Mouse (Mus musculus) cerebellum, postnatal 14 days (tissue): ENCODE results near the gene Nmd3.

Source experiments
- DNase-seq, 2 experiments: peaks; one replicate each; pipeline ENCODE4 v3.0.0; 2021; ENCODE audit warnings: mixed read lengths in 2 of 2

Nmd3 gene

DNA sequence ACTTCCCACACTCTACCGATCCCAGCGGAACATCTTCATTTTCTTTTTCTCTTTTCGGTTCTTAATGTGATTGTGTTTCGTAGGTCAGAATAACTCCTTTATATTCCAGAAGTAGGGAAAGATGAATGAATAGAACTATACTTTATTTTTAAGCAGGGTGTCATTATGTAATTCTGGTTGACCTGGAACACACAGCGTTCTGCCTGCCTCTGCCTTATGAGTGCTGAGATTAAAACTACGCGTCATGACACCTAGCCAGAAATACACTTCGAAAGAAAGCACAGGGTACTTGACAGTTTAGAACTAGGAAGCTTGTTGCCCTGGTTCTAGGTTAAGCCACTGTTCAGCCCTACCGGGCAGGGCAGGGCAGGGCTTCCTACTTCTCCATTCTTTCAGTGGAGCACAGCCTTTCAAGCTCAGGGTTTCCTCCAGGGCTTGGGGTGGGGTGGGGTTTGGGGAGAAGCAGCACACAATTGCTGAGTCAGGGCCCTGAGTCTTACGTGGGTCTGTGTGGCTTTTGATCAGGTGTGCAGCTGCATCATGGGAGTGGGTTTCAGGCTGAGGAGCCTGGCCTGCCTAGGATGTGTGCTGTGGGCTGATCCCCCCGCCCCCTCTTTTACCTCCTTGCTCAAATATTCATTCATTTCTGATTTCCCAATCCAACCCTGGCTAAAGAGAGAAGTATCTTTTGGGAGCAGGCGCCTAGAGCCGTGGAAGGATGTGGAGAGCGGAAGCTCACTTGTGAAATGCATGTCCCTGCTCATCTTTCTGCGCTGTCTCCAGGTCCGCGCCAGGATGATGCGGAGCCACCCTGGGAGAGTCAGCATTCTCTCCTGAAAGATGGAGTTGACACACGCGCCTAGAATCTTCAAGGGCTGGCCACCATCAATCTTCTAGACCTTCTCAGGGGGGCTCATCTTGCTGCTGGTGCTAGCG lies 42.1 kb downstream of the Nmd3 start:
- DNase-seq, result no peak

DNA sequence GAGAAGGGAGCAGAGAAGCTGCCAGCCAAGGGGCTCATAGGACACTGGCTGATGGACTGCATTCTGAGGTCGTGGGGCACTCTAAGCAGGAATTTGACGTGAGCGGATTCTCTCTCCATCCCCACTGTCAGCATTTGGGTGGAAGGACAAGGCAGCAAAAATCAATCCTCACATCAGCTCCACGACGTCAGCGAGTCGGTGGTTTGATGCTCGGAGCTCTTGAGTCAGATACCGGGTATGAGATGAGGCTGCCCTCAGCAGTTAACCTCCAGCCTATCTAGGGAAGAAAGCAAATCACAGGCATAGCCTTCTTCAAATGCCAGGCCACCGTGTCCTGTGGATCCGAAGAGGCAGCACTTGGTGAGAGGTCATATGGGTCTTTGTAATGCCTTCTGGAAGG lies 43.4 kb downstream of the Nmd3 start:
- DNase-seq, result no peak

DNA sequence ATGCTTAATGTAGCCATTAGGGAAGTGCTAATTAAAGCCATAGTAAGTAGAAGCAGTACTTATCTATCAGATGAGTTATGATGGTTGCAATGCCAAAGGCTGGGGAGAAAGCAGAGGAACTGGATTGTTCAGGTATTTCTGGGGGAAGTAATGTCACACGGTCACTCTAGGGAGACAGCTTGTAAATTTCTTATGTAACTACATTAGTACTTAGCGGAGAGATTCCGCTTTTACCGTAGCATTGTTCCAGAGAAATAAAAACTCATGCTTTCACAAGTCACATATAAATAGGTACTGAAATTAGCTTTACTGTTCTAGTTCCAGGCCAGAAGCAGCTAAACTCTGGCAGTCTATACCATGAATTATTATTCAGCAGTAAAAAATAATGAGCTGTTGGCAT lies 47.4 kb downstream of the Nmd3 start:
- DNase-seq, result no peak

DNA sequence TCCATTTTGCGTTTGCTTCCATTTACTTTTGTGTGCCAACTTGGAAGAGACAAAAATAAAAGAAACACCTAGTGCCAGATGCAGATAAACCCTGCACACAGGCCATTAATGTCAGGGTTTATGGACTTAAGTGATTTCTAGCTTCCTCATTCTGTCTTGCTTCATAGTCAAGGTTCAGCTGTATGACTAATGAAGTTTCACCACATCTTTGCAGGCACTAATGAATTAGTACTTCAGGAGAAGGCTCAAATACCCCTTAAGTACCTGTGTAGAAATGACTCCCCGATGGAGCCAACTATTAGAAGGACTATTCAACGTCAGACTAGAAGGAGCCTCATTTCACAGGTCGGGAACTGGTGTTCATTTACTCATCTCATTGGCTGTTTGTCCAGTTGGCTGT lies 51.6 kb downstream of the Nmd3 start:
- DNase-seq, result no peak

DNA sequence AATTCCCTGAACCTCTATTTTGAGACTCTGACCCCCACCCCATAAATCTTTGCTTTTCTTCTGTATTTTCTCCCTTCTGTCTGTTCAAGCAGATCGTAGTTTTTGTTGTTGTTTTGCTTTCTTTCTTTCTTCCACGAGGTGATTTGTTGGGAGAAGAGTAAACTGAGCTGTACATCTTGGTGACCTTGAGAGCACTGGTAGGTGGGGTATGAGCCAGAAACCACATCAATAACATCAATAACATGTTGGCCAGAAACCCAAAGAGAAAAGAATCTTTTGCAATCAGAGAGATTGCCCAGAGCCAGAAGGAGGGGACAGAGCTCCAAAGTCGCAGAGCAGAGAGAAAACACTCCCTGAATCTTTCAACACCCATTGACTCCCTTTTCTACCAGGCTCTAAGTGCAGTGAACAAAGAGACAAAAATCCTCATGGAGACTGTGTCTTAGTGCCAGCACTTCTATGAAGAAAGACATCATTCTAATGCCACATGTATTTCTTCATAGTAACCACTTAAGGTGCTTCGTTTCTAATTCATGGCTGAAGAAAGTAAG lies 57.5 kb downstream of the Nmd3 start:
- no peak for DNase-seq

DNA sequence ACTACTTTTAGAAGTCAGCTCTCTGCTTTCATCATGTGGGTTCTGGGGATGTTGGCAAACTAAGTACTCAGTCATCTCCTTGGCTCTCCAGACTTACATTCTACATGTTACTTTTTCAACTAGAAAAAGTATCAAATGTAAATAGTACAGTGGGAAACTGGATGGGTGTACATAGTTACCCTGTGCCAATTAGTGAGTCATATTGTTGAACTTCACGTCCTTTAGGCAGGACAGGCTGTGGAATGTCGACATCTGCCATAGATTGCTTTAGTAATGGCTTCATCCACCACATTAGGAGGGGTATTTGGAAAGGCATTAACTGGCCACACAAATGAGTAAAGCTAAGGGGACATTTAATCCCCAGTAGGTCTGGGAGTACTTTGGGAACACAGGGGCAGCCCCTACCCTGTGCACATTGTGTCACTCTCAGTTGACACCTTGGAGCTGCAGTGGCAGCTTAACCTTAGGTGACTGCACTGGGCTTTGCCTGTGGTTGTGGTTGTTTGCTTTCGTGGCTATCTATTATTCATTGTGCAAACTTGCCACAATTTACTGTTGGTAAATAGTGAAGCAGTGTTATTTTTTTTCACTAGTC lies 71.1 kb downstream of the Nmd3 start:
- DNase-seq, result no peak

DNA sequence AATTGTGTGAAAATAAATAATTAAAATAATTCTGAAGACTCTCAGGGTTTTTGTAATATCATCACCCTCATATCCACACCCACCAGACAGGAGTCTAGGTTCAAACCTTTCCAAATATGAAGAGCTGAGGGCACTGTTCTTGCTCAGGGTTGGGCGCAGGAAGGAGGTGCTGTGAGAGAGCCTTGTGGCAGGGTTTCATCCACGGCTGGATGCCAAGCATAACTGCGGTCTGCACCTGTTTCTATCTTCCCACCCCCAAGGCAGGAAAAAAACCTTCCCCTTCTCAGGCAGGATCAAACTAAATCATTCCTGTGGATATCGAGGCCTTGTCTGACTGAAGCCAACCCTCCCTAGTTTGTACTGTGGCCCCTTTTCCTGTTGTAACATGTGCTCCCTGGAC lies 75.7 kb downstream of the Nmd3 start:
- DNase-seq, result peak; percentile 88 to 91

DNA sequence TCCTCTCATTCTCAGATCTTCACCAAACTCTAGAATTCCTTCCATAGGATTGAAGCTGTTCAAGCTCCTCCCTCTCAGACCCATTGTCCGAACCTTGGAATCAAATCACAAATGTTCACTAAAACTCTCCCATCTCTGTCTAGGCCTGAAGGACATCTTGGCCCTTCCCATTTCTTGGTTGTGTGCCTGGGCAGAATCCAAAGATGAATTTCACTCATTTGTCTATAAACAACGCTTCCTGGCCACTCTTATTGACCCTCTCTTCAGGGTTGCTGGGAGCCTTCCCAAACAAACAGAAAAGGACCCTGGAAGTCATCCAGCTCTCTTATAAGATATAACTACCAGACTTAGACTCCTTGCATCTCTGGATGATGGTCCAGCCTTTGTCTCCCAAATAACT lies 76.2 kb downstream of the Nmd3 start:
- peak; percentile 11 to 44 for DNase-seq

DNA sequence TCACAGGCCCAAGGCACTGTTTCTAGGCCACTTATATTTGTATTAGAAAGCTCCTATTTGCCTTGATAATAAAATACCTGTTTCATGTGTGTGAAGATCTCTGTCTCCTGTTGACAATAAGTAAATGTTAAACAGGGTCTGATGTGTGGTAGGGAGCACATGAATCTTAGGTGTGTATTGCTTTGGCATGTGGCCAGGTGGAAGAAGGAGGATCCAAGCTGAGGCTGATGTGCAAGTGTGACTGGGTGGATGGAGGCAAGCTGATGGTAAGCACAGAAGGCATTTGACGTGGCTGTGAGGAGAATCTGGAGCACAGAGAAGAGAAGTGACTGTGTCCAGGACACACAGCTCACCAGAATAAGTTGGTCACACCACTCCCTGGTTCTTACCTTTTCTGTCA lies 77.3 kb downstream of the Nmd3 start:
- DNase-seq, result peak in 1 of 2 experiments; percentile 18

DNA sequence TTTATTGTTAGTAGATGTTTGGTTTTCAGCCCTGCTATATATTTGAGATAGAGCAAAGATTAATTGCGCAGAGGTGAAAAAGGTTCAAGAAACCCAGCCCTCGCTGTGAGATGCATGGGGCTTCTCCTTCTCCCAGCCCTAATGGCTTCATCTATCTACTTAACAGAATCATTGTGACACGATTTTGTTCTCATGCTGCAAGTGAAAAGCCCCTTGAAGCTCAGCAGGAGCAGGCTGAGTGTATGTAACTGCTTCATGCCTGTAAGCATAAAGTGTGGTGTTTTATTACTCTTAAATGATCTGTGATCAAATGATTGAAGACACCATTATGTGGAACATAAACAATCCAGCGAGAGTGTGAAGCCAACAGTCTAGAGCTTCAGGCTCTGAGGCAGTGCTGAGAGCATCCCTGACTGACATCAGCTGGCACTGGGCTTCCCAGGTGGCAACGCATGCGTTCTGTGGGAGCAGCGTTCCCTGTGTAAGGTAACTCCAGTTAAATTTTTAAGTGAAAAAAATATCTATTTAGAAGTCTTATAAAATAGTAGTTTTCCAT lies 79.1 kb downstream of the Nmd3 start:
- DNase-seq, result no peak

DNA sequence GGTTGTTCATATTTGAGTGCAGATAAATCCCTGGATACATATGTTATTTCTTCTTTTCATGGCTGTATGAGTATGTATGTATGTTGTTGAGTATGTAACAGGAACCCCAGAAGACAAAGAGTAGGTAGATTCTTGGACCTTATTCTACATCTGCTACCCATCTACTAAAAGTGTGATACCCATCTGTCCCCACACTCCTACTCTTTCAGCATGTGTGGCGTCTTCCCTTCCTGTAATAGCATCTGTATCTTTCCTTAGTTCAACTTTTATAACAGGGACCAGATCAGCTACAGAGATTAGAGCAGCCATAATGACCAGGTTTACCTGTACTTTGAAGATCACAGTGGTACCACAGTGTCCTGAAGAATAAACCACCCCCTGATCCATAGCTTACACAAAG lies 81.4 kb downstream of the Nmd3 start:
- DNase-seq, result no peak
